Mouse (Mus musculus) stomach, postnatal 0 days (tissue): ENCODE measurements around the gene Rsrc1.

Experiments
- CTCF ChIP-seq: IDR thresholded peaks from 2 replicates; pipeline ENCODE4 v1.5.1; 2016; ENCODE audit warnings: antibody characterized with exemption, low read depth, mild to moderate bottlenecking, moderate library complexity
- EP300 ChIP-seq: optimal IDR thresholded peaks from 2 replicates; pipeline ENCODE3; 2016; ENCODE audit warnings: antibody characterized with exemption

- TF ChIP-seq CTCF (peak; percentile 68), EP300 (no peak)
Observed at GRCm38 (mm10) chr3:67343004-67343662, 361.9 kb downstream of the Rsrc1 start.
